Mouse (Mus musculus): ENCODE measurements around the gene Hspe1.
"Not testable (repeated sequence)": the region's sequence is repeated elsewhere in the genome, so short reads cannot be mapped to it uniquely, and the experiment has no call there.

- not testable (repeated sequence) for TF ChIP-seq TAL1 (conservative IDR thresholded peaks at IDR 0.05; ENCODE audit: low read depth, low read length); CTCF (IDR thresholded peaks at IDR 0.05; ENCODE audit: low read depth, low read length)
Observed at GRCm38 (mm10) chr1:55124136-55124535, 36.2 kb downstream of the Hspe1 start.

Measured in G1E (cell line).